Mouse (Mus musculus) G1E (cell line): ENCODE results near the gene Psmd8.

ENCODE experiments used
- CTCF ChIP-seq: IDR thresholded peaks from 2 replicates; pipeline ENCODE4 v1.5.1; 2012; ENCODE audit warnings: low read depth, low read length, inconsistent platforms, mixed read lengths
- GATA1 ChIP-seq: IDR thresholded peaks from 2 replicates; pipeline ENCODE4 v1.6.1; 2012; ENCODE audit warnings: borderline replicate concordance, low read length, inconsistent platforms, mixed read lengths
- POLR2AphosphoS5 ChIP-seq: IDR thresholded peaks from 2 replicates; pipeline ENCODE4 v1.6.1; 2012; ENCODE audit warnings: low read depth, low read length, inconsistent platforms; ENCODE audit not compliant: insufficient replicate concordance
- TAL1 ChIP-seq: conservative IDR thresholded peaks from 2 replicates; pipeline ENCODE4 v1.6.1; 2012; ENCODE audit warnings: low read depth, low read length, inconsistent platforms, mixed read lengths

DNA sequence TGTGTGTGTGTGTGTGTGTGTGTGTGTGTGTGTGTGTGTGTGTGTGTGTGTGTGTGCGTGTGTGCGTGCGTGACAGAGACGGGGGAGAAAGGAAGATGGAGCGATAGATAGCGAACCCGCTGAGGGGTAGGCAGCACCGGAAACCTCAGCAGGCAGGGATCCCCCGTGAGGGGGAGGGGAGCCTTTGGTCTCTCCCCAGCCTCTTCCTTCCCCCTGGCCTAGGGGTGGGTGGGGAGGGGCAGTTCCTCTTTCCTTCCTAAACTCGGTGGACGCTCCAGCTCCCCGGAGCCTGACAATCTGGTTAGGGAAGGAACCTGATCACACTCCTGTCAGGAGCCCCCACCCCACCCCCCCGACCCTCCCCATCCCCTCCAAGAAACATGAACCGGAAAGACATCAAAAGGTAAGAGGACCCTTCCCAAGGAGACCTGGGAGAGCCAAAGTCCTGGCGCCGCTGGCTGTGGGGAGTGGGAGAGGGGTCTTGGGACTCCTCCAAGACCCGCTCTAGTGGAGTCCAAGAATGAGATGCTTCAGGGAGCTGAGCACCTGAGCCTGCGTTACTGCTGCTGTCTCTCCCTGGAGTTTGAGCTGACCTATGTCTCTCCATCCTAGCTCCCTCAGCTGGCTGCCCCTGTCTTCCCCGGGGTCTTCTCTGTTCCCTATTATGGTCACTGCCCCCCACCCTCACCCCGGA, 45.7 kb downstream of the Psmd8 start, which contains the start of gene Rasgrp4:
- TF ChIP-seq CTCF (no peak), GATA1 (no peak), POLR2AphosphoS5 (no peak), TAL1 (no peak)
